Mouse (Mus musculus) urinary bladder, postnatal 10 days (tissue): ENCODE measurements around the gene Aig1.

Experiments
- DNase-seq: peaks from one replicate; pipeline ENCODE4 v3.0.0; 2022; ENCODE audit warnings: low spot score

Gene Aig1

DNA sequence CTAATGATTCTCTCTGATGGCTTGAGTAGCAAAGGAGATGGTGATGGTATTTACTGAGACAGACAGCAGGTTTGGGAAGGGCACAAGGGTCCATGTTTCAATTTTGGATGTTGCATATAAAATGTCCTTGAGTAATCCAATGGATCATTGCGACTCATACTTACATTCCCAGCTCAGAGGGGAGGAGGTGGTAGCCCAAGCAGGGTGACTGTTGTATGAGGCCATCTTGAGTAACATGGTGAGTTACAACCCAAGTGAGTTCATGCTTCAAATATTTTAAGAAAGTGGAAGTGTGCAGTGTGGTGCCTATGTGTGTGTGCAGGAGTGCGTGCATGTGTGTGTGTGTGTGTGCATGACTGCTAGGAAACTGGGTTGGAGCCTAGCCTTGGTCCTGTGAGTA lies 93.4 kb downstream of the Aig1 start:
- DNase-seq: no peak

DNA sequence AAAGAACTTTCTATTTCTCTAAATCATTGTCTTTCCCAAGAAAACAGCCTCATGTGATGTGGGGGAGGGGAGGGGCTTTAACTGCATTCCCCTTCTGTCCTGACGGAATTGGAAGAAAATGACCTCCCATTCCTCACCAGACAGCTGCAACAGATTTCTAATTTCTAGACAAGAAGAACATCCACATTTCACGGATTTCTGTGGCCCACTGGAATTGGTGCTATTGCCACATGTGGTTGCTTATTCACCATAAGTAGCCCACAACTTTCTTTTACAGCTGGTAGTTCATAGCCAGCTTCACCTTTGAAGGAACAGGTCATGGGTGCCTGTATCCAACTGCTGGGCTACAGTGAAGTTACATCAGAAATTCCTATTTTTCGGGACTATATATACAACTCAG lies 93.9 kb downstream of the Aig1 start:
- DNase-seq: no peak

DNA sequence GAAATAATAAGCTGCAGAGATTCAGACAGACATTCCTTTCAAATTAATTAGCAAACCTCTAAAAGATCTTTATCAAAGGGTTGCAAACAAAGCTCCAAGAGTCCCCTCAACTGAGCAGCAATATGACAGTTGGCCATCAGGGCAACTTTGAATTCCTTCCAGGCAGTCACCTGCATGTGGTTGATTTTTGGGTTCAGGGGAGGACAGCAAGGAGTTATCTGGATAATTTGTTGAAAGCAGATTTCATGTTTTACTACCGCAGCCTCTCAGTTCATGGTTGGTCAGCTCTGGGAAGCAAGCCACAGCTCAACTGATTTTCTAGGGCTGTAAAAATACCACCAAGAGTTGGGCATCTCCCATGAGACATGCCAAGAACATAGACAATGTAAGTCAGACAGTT lies 98.1 kb downstream of the Aig1 start:
- no peak for DNase-seq

DNA sequence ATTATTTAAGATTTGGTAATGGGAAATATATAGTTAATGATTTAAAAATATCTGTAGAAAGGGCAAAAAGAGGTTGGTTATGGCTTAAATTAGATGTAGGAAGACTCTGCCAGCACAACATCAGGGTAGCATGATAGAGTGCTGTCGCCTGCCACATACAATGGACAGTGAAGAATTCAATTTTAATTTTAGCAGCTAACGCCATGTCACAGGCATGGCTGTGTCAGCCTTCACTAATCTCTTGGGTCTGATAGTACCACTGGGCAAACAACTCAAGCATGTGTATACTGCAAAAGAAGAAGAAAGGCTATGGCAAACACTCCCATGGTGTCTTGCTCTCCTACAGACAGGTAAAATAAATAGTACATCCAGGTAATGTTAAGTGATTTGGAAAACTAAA lies 99.0 kb downstream of the Aig1 start:
- no peak for DNase-seq

DNA sequence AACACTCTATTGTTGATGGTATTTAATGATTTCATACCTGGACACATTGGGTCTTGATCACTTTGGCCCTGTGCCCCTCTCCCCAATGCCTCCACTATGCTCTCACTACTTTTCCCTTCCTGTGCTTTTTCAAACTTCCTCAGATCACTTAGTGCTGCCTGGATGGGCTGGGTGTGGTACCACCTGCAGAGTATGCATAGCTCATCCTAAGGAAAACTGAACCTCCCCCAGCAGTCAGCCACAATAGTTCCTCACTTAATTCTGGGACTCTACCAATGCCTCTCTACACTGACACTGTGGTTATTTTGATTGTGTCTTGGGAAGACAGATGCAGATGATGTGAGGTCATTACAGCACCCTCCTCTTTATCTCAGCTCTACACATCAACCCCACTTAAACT lies 99.9 kb downstream of the Aig1 start:
- DNase-seq: no peak

DNA sequence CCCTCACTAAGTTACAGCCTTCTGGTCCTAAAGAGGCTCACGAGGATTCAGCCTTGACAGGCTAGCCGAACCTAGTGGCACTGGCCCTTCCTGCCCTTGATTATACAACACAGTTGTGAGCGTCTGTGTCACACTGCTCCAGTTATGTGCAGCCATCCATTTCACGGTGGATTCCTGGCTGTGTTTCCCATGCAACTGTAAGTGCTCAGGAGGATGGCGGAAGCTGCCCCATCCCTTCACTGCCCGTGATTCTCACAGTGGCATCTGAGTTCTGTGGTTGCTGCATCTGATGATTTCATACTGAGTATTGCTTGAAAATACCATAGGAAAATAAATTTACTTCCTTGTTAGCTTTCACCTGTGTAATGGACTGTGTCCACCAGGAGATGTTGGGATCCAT lies 101.7 kb downstream of the Aig1 start:
- no peak for DNase-seq

DNA sequence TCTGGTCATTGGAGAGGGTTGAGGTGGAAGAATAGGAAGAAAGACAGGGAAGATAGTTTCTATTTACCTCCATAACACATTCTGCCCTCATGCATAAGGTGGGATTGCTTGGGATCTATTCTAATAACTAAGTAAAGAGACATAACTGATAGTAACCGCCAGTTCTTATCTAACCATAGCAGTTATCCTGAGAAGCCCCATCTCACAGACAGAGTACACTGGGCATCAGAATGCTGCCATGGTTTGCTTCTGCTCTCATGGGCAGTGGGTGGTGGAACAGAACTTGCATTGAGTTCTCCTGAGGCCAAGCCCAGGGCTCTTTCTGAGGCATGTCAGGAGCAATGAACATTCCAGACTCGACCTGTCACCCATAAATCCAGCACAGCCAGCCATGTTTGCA lies 105.6 kb downstream of the Aig1 start:
- no peak for DNase-seq

DNA sequence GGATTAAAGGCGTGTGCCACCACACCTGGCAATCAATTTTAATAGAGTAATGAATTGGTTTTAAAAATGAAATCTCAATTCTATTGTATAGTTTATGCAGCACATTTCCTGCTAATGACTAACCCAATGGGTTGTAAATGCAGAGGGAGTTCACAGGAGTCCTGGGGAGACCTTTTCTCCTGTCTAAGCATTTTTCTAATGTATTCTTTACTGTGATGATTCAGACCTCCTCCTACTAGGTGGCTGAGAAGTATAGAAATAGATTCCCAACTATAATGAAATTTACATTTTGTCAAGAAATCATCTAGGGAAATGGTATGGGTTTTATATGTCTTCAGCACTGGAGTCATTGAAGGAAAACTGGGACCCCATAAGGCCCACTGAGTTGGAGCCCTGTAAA lies 114.1 kb downstream of the Aig1 start:
- no peak for DNase-seq

DNA sequence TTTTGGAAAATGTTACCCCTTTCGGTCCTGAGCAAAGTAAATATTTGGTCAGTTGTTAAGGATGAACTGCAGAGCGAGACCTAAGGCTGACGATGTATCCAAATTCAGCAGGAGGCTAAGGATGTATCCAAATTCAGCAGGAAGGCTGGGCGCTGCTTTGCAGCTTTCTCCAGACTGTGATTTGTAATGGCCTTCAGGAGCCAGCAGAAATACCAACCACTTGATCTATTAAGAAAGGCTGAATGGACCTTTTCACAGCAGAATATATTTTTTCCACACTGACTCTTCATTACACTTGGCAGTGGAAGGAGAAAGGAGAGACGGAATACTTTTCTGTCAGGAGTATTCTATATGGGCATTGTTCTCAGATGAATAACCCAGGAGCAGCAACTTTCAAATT lies 115.0 kb downstream of the Aig1 start:
- no peak for DNase-seq

DNA sequence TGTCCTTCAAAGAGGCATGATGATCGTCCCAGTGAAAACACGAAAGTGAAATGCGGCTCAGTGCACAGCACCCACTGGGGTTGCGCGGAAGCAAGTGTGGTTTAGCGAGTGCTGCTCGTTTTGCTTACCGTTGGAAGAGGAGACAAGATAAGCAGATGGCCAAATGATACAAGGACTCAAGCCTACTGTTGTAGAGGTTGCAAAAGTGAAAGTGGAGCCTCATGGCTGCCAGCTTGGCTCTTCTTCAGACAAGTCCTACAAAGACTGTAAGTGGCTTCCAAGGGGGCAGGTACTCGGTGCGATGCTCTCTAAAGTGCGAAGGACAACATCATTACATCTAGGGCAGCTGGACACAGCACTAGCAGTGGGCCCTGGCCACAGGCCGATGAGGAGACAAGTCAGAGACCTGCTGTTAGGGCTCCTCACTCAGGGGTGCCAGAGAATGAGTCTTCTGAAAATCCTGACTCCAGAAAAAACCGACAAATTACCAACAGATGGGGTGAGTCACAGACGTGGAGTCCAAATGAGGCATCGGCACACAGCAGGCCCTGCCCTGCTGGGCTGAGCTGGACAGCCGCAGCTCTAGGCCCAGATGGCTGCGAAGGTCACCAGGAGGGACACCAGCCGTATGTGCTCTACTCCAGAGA lies 129.2 kb downstream of the Aig1 start:
- no peak for DNase-seq

DNA sequence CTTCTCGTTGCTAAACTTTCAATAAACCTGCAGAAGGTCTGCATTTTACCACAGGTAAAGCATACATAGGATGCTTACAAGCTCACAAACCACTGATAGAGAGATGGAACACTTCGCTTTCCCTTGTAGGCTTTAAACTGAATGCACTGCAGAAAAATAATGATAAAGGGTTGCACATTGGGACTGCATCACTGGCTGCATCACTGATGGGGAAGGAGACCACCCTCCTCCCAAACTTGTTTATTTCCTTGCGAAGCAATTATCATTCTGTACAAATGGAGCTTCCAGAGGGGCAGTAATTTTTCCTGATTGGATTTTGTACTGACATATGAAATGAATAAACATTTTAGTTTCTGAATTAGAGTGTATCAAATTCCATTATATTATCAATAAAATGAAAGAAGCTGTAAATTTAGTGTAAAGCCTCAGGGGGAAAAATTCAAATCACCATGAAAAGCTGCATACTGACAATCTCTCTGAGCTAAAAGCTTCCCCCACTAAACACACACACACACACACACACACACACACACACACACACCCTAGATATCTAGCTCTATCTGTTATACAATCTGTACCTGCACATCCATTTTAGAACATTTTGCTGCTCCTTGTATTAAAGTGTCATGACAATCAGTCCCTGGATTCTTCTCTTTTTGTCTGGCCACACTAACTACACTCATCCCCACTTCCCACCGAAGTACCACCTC lies 138.6 kb downstream of the Aig1 start:
- no peak for DNase-seq

DNA sequence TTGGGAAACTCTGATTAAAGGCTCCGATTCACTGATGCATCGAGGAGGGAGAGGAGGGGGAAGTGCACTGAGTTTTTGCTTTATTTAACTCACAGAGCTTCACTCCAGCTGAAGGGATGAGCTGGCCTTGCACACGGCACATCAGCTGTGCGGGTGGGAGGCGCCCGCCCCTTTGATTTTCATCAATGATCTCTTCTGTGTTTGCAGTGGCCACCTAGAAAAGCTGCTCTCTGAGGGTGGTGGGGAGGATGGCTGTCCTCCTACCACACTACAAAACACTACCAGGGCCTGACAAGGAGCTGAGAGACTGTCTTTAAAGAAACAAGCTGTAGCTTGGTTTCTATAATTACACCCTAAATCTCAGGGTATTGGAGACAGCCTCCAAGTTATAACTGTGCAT lies 141.1 kb downstream of the Aig1 start:
- DNase-seq: no peak

DNA sequence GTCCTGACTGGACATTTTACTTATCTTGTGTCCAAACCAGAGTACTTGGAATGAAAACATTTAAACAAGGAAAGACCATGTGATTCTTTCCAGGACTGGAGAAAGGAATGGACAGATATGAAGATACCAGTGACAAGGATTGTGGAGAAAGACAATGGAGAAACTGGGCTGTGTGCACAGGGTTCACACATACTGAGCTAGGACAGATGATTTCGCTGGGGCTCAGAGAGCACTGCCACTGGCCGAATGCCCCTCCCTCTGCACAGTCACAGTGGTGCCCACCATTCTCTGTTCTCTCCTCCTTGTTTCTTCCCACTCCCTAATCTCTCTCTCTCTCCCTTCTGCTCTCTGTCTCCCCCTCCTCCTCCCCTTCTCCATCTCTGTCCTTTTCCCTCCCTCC lies 142.6 kb downstream of the Aig1 start:
- no peak for DNase-seq

DNA sequence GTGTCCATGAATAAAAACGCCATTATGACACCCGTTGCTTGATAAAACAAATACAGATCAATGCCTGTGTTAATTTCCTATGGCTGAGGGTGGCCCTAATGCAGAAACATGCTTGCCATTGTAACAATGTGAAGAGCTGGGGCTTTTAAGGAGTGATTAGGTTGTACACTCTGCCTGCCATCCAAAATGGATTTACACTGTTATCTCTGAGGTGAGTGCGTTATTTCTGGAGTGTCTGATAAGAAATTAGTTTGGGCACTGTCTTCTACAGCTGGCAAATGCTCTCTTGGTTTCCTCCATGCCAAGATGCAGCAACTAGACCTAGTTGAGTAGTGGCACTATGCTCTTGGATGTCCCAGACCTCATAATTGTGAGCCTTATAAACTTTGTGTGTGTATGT lies 143.5 kb downstream of the Aig1 start:
- no peak for DNase-seq

DNA sequence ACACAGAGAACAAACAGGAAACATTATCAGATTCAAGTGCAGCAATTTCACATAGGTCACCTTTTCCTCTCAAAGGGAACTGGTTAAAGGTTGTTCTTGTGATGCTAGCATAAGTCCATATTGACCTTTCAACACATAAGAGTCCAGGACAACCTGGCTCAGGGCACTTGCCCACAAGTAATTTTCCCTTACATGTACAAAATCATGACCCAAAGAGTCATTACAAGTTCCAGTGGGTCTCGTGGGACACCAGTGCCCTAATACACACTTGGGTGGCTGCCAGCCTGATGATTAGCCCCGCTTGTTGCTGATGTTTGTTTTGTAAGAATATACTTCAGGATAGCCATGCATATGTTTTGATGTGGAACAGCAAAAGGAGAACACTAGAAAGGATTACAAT lies 152.6 kb downstream of the Aig1 start:
- no peak for DNase-seq

DNA sequence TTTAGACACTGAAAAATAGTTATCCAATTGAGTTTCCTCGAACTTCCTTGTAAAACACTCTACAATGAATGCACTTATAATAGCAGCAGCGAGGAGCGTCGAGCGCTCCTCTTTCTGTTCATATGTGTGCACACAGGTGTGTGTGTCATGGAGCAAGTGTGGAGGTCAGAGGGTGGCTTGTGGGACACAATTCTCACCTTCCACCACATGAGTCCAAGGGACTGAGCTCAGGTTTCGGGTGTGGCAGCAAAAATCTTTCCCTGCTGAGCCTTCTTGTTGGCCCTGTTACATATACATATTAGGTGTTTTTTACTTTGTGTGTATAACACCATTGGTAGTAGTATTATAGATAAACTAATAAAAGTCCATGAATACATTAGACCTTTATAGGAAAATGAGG lies 153.2 kb downstream of the Aig1 start:
- DNase-seq: no peak

DNA sequence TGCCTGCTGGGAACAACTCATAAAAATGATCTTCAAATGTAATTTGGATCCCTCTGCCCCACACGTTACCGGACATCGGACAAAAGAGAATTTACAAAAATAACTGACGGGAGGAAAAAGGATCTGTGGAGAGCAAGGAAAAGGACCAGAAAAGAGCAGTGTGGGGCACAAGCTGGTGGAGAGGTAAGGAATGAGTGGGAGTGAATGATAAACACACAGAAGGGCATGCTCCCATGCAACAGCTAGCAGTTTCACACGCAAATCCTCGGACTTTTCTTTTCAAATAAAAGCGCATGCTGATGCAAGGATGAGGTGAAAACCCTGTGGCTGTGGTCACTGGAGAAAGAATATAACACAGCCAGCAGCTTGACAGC lies 153.9 kb downstream of the Aig1 start:
- DNase-seq: no peak

DNA sequence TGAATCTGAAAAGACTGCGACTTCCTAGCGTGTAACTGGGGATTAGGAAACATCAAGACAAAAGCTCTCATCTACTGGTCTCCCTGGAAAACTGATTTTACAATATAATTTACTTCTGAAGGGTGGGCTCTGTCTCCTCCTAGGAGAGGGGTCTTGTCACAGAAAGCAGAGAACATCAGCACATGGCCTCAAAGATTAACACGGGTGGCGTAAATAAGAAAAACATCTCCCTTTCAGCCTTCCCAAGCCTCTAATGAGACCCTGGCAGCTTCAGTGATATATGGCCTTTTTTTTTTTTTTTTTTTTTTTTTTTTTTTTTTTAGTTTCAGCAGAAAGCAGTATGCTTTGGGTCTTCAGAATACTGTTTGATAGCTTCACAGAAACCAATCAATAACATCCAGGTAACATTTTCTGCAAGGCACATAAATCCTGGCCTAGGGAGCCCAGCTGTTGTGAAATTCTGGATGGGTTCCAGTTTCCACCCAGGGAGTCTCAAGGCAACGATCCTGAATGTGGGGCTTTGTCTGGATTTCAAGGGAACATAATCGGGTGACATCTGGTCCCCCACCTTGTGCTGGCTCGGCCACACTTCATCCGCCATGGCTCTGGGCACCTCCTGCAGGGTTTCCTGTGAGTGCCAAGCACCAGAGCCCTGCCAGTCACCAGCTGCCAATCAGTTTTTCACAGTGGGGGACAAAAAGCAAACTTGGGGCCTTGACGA lies 154.4 kb downstream of the Aig1 start:
- no peak for DNase-seq

DNA sequence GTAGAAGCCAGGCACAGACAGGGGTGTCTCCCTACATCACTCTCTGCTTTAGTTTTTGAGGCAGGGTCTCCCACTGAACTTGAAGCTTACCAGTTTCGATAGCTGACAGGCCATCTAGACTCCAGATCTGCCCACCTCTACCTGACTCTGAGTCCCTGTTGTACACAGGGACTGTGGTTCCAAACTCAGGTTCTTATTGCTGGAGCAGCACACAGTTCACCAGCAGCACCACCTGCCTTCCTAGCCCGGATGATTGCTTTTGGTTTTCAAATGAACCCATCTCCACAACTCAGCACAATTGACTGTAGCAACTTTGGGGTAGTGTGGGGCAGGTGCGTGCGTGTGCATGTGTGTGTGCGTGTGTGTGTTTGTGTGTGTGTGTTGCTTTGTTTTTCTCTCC lies 155.1 kb downstream of the Aig1 start:
- no peak for DNase-seq

DNA sequence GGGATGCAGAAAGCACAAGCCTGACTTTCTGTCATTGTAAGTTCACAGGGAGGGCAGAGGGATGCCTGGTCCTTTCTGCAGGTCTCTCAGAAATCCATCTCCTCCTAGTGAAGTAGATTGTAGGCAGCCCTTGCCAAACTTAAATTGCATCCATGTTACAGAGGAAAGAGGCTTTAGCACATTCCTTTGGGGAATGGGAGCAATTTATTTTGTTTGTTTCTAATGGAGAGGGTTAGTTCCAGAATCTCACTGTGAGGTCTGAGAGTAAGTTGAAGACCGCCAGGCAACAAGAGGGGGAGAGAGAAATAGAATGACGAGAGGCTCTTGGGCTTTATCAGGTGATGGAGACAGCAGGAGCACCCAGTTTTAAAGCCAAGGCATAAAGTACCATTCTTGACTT lies 155.7 kb downstream of the Aig1 start:
- no peak for DNase-seq

DNA sequence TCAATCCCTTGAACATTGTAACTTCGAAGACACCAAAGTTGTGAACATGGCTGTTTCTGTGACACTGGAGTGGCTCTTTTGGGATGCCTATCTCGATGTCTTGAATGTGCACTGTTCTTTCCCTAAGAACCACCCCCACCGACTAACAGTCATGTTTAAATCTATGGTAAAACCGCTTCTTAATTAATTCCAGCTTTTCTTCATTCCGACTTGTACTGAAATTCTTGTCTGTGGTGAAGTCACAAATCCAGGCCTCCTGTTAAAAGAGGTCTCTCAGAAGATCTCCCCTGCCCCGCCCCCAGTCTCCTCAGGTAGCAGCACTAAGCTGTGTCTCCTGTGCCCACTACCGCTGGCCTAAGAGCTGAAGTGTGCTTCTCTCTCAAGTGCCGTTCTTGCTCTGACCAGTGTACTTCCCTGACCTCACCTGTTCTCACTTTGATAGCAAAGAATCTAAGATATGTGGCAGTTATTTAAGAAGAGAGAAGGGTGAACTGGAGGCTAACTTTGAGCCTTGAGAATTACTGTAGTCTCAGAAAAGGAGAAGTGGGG lies 157.4 kb downstream of the Aig1 start:
- DNase-seq: no peak

DNA sequence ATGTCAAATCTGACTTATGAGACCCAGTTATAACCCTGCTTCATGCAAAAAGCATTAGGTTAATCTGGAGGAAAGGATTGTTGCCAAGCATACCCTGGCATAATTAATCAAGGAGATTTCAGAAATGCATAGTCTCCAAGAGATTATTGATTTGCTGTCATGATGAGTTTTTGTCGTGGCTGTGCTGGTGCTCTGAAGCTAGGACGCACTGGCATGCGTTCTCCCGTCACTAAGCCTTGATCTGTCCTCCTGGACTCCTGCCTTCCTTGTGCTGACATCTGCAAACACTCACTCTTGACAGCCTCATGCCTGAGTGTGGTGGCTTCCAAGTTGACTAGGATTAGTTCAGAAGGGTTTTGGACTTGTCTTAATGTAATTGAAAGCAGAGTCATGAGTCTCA lies 163.0 kb downstream of the Aig1 start:
- DNase-seq: no peak

DNA sequence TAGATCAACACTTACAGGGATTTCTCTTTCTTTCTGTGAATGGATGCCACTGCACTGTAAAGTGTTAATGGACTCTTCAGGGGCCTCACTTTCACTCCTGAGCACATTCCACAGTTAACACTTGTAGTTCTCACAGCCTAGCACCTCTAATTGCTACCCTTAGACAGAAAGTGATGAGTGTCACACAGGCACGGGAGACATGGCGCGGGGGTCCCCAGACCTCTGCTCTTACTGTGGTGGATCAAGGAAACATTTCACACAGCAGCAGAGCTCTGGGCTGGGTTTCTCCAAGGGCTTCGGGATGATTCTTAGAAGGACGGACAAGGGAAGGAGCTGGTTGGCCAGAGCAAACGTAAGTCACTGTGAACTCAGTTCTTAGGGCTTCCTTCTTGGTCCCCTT lies 166.1 kb downstream of the Aig1 start:
- no peak for DNase-seq
